Mouse (Mus musculus) intestine, embryonic 16.5 days (tissue): ENCODE measurements at regions not wholly inside any gene's neighbourhood (a gene's known extent, or its start where the extent isn't known, plus 50 kb on each side); places are given as distances from the start of the nearest gene placed in this dataset.

ENCODE experiments used
- ATAC-seq: fragments of 200-750 bp; cut with Nextera tagmentation; 2 replicates; pipeline ENCODE4 v1.8.0; 2017; ENCODE audit warnings: moderate TSS enrichment, moderate library complexity
- H3K27ac ChIP-seq: fragments of 300-500 bp; sonication (generic); 2 replicates; pipeline ENCODE4 v1.5.1; 2014; ENCODE audit warnings: mild to moderate bottlenecking, low read length
- H3K27me3 ChIP-seq: fragments of 300-500 bp; sonication (generic); replicated peaks from 2 replicates; pipeline ENCODE4 v1.6.1; 2014; ENCODE audit warnings: low read length, control low read depth, mixed read lengths; ENCODE audit not compliant: control insufficient read depth, insufficient read depth
- H3K36me3 ChIP-seq: fragments of 300-500 bp; sonication (generic); 2 replicates; pipeline ENCODE4 v1.6.1; 2014; ENCODE audit warnings: low read length, control low read depth; ENCODE audit not compliant: control insufficient read depth, insufficient read depth
- H3K4me1 ChIP-seq: fragments of 300-500 bp; sonication (generic); 2 replicates; pipeline ENCODE4 v1.6.1; 2014; ENCODE audit warnings: low read length, control low read depth, mixed read lengths; ENCODE audit not compliant: control insufficient read depth, insufficient read depth
- H3K4me2 ChIP-seq: fragments of 300-500 bp; sonication (generic); 2 replicates; pipeline ENCODE4 v1.6.1; 2014; ENCODE audit warnings: low read depth, low read length, control low read depth
- H3K4me3 ChIP-seq: fragments of 300-500 bp; sonication (generic); 2 replicates; pipeline ENCODE4 v1.5.1; 2014; ENCODE audit warnings: mild to moderate bottlenecking, low read length
- H3K9ac ChIP-seq: fragments of 300-500 bp; sonication (generic); 2 replicates; pipeline ENCODE4 v1.6.1; 2014; ENCODE audit warnings: low read depth, low read length
- H3K9me3 ChIP-seq: fragments of 300-500 bp; sonication (generic); 2 replicates; pipeline ENCODE4 v1.6.1; 2016; ENCODE audit warnings: low read length, control low read depth; ENCODE audit not compliant: control insufficient read depth
- WGBS: fragments of 180-500 bp; shearing (Covaris S2); extraction: QIAGEN DNeasy Blood & Tissue Kit; methylation state at CpG from one replicate; pipeline ENCODE4 v1.1.7; 2014; 5-methylcytosine and 5-hydroxymethylcytosine counted together

DNA sequence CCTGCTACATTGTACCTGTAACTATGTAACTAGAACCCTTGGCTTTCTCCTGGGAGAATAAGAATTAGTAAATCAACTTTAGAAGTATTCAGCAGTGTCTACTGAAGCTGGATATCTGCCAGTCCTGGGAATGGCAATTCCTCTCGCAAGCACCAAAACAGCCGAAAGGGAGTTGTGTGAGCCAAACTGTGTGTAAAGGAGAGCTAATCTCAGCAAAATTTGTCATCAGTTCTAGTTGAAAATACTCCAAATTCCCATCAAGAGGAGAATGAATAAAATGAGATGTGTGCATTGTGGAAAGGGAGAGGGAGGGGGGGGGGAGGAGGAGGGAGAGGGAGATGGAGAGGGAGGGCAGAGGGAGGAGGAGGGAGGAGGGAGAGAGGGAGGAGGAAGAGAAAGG lies 447.8 kb downstream of the Pdcd6ip start:
- 74% methylated on average over 2 of the region's 2 CpGs for WGBS
- ATAC-seq, result no peak
- no peak overlapping the region for H3K9ac ChIP-seq

DNA sequence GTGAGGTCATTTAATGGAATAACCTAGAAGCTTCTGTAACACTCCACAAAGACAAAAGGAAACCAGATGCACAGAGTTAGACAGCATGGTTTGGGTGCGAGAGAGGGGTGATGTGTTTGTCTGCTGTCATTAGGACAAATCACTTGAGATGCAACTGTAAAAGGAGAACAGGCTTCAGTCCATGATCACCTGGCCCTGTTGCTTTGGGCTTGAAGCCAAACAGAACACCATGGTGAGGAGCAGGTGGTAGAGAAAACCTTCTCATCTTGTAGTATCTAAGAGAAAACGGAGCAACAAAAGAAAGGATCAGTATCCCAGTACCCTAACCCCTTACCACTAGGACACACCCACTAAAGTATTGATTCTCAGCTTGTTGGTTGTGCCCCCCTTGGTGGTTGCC lies 449.5 kb downstream of the Pdcd6ip start:
- Histone ChIP-seq H3K4me2 (no peak overlapping the region), H3K27ac (no peak overlapping the region), H3K36me3 (no peaks in the 10 kb centered on the region), H3K9ac (no peak overlapping the region), H3K4me3 (no peak overlapping the region), H3K4me1 (no peaks in the 10 kb centered on the region), H3K27me3 (no peaks in the 10 kb centered on the region), H3K9me3 (no peaks in the 10 kb centered on the region)
- ATAC-seq, result no peak
- WGBS, result 77% methylated on average over 2 of the region's 2 CpGs

More for the DNA sequence above, 447.8 kb downstream of the Pdcd6ip start:
- H3K36me3 ChIP-seq, result no peaks in the 10 kb centered on the region
- no peaks in the 10 kb centered on the region for H3K9me3 ChIP-seq
- H3K4me1 ChIP-seq, result no peaks in the 10 kb centered on the region
- H3K27ac ChIP-seq, result no peak overlapping the region
- no peak overlapping the region for H3K4me3 ChIP-seq
- H3K4me2 ChIP-seq, result no peak overlapping the region
- H3K27me3 ChIP-seq, result no peaks in the 10 kb centered on the region

DNA sequence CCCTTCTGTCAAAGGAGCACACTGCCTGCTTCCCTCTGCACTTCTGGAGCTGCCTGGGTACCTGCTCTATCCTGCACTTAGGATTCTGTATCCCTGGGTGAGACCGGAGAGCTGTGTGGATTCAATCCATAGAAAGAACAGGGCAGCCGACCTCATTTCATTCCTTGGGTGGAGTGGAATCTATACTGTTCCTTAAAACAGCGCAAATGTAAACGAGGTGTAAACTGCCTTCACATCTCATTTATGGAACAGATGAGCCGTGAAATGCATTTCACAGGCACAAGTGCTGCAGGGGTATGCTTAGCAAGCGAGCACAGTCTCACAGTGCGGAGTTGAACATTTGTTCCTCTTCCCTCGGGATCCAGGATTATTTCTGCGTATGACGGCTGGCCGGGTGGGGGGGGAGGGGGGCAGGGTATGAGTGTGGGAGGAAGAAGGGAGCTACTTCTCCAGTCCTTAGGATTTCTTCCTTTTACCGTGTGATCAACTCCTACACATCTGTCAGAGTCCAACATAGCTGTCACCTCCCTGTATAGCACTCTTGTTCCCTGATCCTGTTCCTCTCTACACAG lies 459.3 kb downstream of the Pdcd6ip start:
- H3K27ac ChIP-seq, result no peak overlapping the region
- H3K4me2 ChIP-seq, result no peak overlapping the region
- WGBS, result 77% methylated on average over 12 of the region's 12 CpGs
- H3K4me1 ChIP-seq, result no peaks in the 10 kb centered on the region
- H3K4me3 ChIP-seq, result no peak overlapping the region
- H3K9me3 ChIP-seq, result no peaks in the 10 kb centered on the region
- no peak overlapping the region for H3K9ac ChIP-seq
- H3K27me3 ChIP-seq, result no peaks in the 10 kb centered on the region
- no peak for ATAC-seq
- H3K36me3 ChIP-seq, result no peaks in the 10 kb centered on the region

DNA sequence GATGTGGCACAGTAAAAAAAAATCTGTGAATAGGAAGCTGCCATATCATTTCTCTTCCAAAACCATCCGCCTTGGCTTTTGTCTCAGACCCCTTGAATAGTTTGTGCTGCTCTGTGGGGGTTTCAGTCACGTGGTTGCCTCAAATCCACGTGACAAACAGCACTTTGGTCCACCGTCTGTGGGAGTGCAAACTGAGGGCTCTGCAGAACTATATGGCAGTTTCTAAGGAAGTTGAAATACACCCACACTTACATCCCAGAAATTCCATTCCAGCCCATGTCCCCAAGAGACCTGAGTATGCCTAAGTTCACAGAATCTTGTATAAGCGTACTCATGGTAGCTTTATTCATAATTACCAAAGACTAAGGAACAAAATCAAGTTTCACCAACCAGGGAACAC lies 460.1 kb downstream of the Pdcd6ip start:
- H3K27me3 ChIP-seq, result no peaks in the 10 kb centered on the region
- H3K4me2 ChIP-seq, result no peak overlapping the region
- no peak for ATAC-seq
- H3K4me3 ChIP-seq, result no peak overlapping the region
- no peak overlapping the region for H3K27ac ChIP-seq
- H3K4me1 ChIP-seq, result no peaks in the 10 kb centered on the region
- no peaks in the 10 kb centered on the region for H3K9me3 ChIP-seq
- 63% methylated on average over 5 of the region's 5 CpGs for WGBS
- no peak overlapping the region for H3K9ac ChIP-seq
- H3K36me3 ChIP-seq, result no peaks in the 10 kb centered on the region

DNA sequence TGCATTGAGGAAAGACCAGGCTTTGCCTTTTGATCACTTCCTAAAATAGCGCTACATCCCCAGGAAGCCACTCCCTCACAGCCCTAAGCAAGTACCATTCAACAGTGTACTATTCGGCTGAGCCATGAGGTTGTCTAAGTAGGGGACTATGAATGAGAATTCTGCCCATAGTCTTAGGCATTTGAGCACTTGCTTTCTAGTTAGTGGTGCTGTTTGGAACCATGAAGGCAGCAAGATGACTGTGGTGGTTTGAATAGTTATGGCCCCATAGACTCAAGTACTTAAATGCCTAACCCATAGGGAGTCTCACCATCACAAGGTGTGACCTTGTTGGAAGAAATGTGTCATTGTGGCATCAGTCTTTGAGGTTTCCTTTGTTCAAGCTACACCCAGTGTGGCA lies 464.2 kb downstream of the Pdcd6ip start:
- 88% methylated on average over 2 of the region's 2 CpGs for WGBS
- H3K27me3 ChIP-seq, result no peaks in the 10 kb centered on the region
- no peak for ATAC-seq

DNA sequence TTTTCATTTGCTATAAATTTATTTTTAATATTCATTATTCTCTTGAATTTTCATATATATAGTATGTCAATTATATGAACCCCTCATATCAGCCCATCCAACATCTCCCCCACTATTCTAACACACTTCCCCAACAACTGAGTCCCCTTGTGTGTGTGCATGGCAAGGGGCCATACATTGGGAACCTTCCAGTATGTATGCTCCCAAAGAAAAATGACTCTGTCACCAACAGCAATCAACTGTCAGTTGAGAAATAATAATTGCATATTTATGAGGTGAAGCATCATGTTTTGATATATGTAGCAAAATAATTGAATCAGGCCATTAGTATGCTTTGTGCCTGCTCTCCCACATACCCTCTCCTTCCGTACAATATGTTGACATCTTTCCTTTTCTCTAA lies 474.7 kb downstream of the Pdcd6ip start:
- Histone ChIP-seq H3K4me2 (no peak overlapping the region), H3K9me3 (no peaks in the 10 kb centered on the region), H3K36me3 (no peaks in the 10 kb centered on the region), H3K9ac (no peak overlapping the region), H3K27ac (no peak overlapping the region), H3K4me3 (no peak overlapping the region), H3K27me3 (no peaks in the 10 kb centered on the region), H3K4me1 (no peaks in the 10 kb centered on the region)
- whole genome bisulfite sequencing, result 85% methylated on average over 1 of the region's 1 CpGs
- ATAC-seq, result no peak

More for the DNA sequence above, 464.2 kb downstream of the Pdcd6ip start:
- Histone ChIP-seq H3K4me3 (no peak overlapping the region), H3K4me1 (no peaks in the 10 kb centered on the region), H3K36me3 (no peaks in the 10 kb centered on the region), H3K9me3 (no peaks in the 10 kb centered on the region), H3K9ac (no peak overlapping the region), H3K27ac (no peak overlapping the region), H3K4me2 (no peak overlapping the region)

DNA sequence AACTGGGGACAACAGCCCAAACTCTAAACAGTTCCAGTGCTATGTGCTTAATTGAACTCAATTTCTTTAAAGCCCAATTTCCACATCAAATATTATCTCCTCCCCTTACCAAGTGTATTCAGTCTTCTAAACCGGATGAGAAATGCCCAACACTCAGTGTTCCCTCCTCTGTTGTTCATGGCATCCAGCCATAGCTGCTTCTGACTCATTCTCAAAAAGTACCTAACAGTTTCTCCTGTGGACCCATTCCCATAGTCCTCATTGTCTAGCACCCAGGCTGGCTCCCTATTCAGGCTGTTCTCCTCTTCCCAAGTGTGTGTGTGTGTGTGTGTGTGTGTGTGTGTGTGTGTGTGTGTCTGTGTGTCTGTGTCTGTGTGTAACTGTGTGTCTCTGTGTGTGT lies 478.7 kb downstream of the Pdcd6ip start:
- Histone ChIP-seq H3K9ac (no peak overlapping the region), H3K4me2 (no peak overlapping the region), H3K9me3 (no peaks in the 10 kb centered on the region), H3K4me3 (no peak overlapping the region), H3K36me3 (no peaks in the 10 kb centered on the region), H3K4me1 (no peaks in the 10 kb centered on the region), H3K27ac (no peak overlapping the region), H3K27me3 (no peaks in the 10 kb centered on the region)
- 68% methylated on average over 1 of the region's 1 CpGs for WGBS
- ATAC-seq, result no peak

DNA sequence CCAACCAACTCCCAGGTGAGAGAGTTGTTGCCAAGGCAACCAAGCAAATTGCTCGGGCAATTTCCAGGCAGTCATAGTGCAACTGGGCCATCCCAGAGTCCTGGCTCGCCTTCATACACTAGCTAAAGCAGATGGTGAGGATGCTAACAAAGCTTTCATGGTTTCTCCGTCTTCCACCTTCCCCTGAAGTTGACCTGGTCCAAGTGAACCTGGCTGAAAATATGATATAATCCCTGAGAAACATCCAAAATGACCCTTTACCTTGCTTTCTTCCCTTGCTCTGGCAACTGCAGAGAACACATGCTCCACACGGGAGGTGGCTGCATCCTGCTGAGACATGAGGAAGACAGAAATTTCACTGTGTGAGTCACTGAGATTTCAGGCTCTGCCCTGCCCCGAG lies 494.1 kb downstream of the Pdcd6ip start:
- ATAC-seq, result no peak
- Histone ChIP-seq H3K27ac (no peak overlapping the region), H3K27me3 (no peaks in the 10 kb centered on the region), H3K4me2 (no peak overlapping the region), H3K9ac (no peak overlapping the region), H3K9me3 (no peaks in the 10 kb centered on the region), H3K36me3 (no peaks in the 10 kb centered on the region), H3K4me3 (no peak overlapping the region), H3K4me1 (no peaks in the 10 kb centered on the region)
- WGBS, result 80% methylated on average over 5 of the region's 5 CpGs

DNA sequence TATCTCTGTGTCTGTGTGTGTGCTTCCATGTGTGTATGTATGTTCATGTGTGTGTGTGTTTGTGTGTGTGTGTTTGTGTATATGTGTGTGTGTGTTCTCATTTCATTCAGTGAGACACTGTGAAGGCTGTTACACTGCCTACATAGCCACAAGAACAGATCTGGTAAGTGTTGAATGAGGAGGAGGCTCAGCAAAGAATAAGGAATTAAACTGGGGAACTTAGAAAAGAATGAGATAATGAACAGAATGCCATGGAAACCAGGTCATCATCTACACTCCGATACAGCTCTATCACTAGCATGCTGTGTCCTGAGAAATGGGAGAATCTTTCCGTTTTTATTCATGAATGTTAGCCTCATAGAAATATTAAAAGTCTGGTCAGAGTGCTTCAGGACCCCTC lies 495.7 kb downstream of the Pdcd6ip start:
- H3K9me3 ChIP-seq, result no peaks in the 10 kb centered on the region
- H3K9ac ChIP-seq, result no peak overlapping the region
- H3K4me1 ChIP-seq, result no peaks in the 10 kb centered on the region
- no peak for ATAC-seq
- H3K36me3 ChIP-seq, result no peaks in the 10 kb centered on the region
- H3K4me3 ChIP-seq, result no peak overlapping the region
- no peak overlapping the region for H3K27ac ChIP-seq
- H3K27me3 ChIP-seq, result no peaks in the 10 kb centered on the region
- H3K4me2 ChIP-seq, result no peak overlapping the region
- WGBS, result 84% methylated on average over 2 of the region's 2 CpGs

DNA sequence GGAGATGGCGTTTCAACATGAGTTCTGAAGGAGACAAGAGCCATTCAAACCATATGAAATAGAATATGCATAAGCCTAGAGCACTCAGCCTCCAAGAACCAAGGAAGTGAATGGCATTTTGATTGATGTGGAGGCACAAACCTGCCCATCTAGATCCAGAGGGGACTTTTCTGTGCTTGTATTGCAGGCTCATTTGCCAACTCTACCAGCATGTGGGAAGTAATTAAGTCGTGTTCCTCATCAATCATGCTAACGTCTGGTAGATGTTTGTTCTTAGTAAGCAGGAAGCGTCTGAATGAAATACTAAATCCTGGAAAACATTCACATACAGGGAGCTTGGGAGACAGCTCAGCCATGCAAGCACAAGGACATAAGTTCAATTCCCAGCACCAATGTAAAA lies 499.9 kb downstream of the Pdcd6ip start:
- no peak overlapping the region for H3K4me2 ChIP-seq
- WGBS, result 56% methylated on average over 4 of the region's 4 CpGs
- no peaks in the 10 kb centered on the region for H3K4me1 ChIP-seq
- no peaks in the 10 kb centered on the region for H3K9me3 ChIP-seq
- H3K4me3 ChIP-seq, result no peak overlapping the region
- H3K36me3 ChIP-seq, result no peaks in the 10 kb centered on the region
- no peak overlapping the region for H3K9ac ChIP-seq
- no peak overlapping the region for H3K27ac ChIP-seq
- ATAC-seq, result no peak
- H3K27me3 ChIP-seq, result no peaks in the 10 kb centered on the region
